Mouse (Mus musculus): ENCODE results near the gene Emg1. TPM values are rescaled to one million over a fixed set of nuclear protein-coding genes. Genes with fewer than 3 reads are reported as not detected.

The Emg1 gene
- polyA plus RNA-seq, 1 experiment from 2014 or later = 200 TPM

- Histone ChIP-seq H3K27me3 (replicated peaks) (no peaks in the 10 kb centered on the region), H3K4me2 (no peak overlapping the region), H3K4me3 (no peak overlapping the region), H3K9me3 (replicated peaks) (no peaks in the 10 kb centered on the region), H3K9ac (no peak overlapping the region), H3K27ac (peak overlapping the region; percentile 69), H3K4me1 (peaks cover 76% of the 10 kb centered on the region), H3K36me3 (peaks cover 25% of the 10 kb centered on the region)
- ATAC-seq = no peak
- 72% methylated on average over 11 of the region's 11 CpGs for WGBS (ENCODE audit: insufficient replicate concordance)
Measured at GRCm38 (mm10) chr6:124720904-124721303, 8.9 kb upstream of the Emg1 start.

- Histone ChIP-seq H3K9me3 (replicated peaks) (no peaks in the 10 kb centered on the region), H3K4me3 (no peak overlapping the region)
- 33% methylated on average over 7 of the region's 7 CpGs for WGBS (ENCODE audit: insufficient replicate concordance)
Measured at GRCm38 (mm10) chr6:124719354-124719978, 7.5 kb upstream of the Emg1 start.

GRCm38 (mm10) chr6:124718703-124719102 is 6.7 kb upstream of the Emg1 start:
- WGBS (ENCODE audit: insufficient replicate concordance) = 83% methylated on average over 13 of the region's 16 CpGs
- Histone ChIP-seq H3K9me3 (replicated peaks) (no peaks in the 10 kb centered on the region), H3K27me3 (replicated peaks) (no peaks in the 10 kb centered on the region), H3K4me3 (no peak overlapping the region), H3K9ac (peak overlapping the region; percentile 53), H3K4me2 (peak overlapping the region; percentile 43), H3K27ac (peak overlapping the region; percentile 69), H3K36me3 (peaks cover 43% of the 10 kb centered on the region), H3K4me1 (peaks cover 75% of the 10 kb centered on the region)
- ATAC-seq = no peak

More at GRCm38 (mm10) chr6:124719354-124719978, 7.5 kb upstream of the Emg1 start:
- Histone ChIP-seq H3K27me3 (replicated peaks) (no peaks in the 10 kb centered on the region), H3K36me3 (peaks cover 36% of the 10 kb centered on the region), H3K9ac (peak overlapping the region; percentile 53), H3K27ac (peak overlapping the region; percentile 69), H3K4me1 (peaks cover 75% of the 10 kb centered on the region), H3K4me2 (peak overlapping the region; percentile 43)
- peak; percentile 91 for ATAC-seq

- Histone ChIP-seq H3K9ac (no peak overlapping the region), H3K4me2 (no peak overlapping the region), H3K36me3 (peaks cover 50% of the 10 kb centered on the region), H3K9me3 (replicated peaks) (no peaks in the 10 kb centered on the region), H3K27me3 (replicated peaks) (no peaks in the 10 kb centered on the region), H3K4me3 (no peak overlapping the region), H3K4me1 (peaks cover 76% of the 10 kb centered on the region), H3K27ac (peak overlapping the region; percentile 69)
- 77% methylated on average over 13 of the region's 13 CpGs for WGBS (ENCODE audit: insufficient replicate concordance)
- ATAC-seq = no peak
Measured at GRCm38 (mm10) chr6:124717968-124718367, 6.0 kb upstream of the Emg1 start.

GRCm38 (mm10) chr6:124716864-124717490 is 5.0 kb upstream of the Emg1 start:
- H3K27me3 ChIP-seq (replicated peaks) = no peaks in the 10 kb centered on the region
- WGBS (ENCODE audit: insufficient replicate concordance) = 71% methylated on average over 20 of the region's 20 CpGs
- no peak for ATAC-seq
- H3K4me3 ChIP-seq = no peak overlapping the region
- H3K9me3 ChIP-seq (replicated peaks) = no peaks in the 10 kb centered on the region
- H3K36me3 ChIP-seq = peaks cover 50% of the 10 kb centered on the region
- H3K4me1 ChIP-seq = peaks cover 78% of the 10 kb centered on the region
- H3K9ac ChIP-seq = no peak overlapping the region
- H3K4me2 ChIP-seq = no peak overlapping the region
- H3K27ac ChIP-seq = peak overlapping the region; percentile 3; the same call in 1 of the 2 replicates

GRCm38 (mm10) chr6:124712918-124713317 is 940 bp upstream of the Emg1 start:
- ATAC-seq = no peak
- peaks cover 74% of the 10 kb centered on the region for H3K4me1 ChIP-seq
- no peaks in the 10 kb centered on the region for H3K27me3 ChIP-seq (replicated peaks)
- H3K4me3 ChIP-seq = peak overlapping the region; percentile 89
- H3K9me3 ChIP-seq (replicated peaks) = no peaks in the 10 kb centered on the region
- peaks cover 74% of the 10 kb centered on the region for H3K36me3 ChIP-seq
- 11% methylated on average over 11 of the region's 11 CpGs for WGBS (ENCODE audit: insufficient replicate concordance)
- peak overlapping the region; percentile 89 for H3K27ac ChIP-seq
- peak overlapping the region; percentile 88 for H3K9ac ChIP-seq
- peak overlapping the region; percentile 95 for H3K4me2 ChIP-seq

GRCm38 (mm10) chr6:124708289-124708889 is 3.6 kb downstream of the Emg1 start:
- no peak overlapping the region for H3K27ac ChIP-seq
- no peak overlapping the region for H3K4me2 ChIP-seq
- peaks cover 74% of the 10 kb centered on the region for H3K36me3 ChIP-seq
- no peaks in the 10 kb centered on the region for H3K27me3 ChIP-seq (replicated peaks)
- no peak overlapping the region for H3K4me3 ChIP-seq
- H3K4me1 ChIP-seq = peaks cover 45% of the 10 kb centered on the region
- ATAC-seq = no peak
- H3K9ac ChIP-seq = no peak overlapping the region
- WGBS (ENCODE audit: insufficient replicate concordance) = 94% methylated on average over 10 of the region's 10 CpGs
- H3K9me3 ChIP-seq (replicated peaks) = no peaks in the 10 kb centered on the region

GRCm38 (mm10) chr6:124706061-124706627 is 5.8 kb downstream of the Emg1 start:
- Histone ChIP-seq H3K27me3 (replicated peaks) (no peaks in the 10 kb centered on the region), H3K27ac (no peak overlapping the region), H3K4me3 (no peak overlapping the region), H3K9ac (no peak overlapping the region), H3K4me1 (peaks cover 34% of the 10 kb centered on the region), H3K9me3 (replicated peaks) (no peaks in the 10 kb centered on the region), H3K36me3 (peaks cover 93% of the 10 kb centered on the region), H3K4me2 (no peak overlapping the region)
- 81% methylated on average over 5 of the region's 5 CpGs for WGBS (ENCODE audit: insufficient replicate concordance)
- ATAC-seq = no peak

GRCm38 (mm10) chr6:124704417-124704816 is 7.6 kb downstream of the Emg1 start:
- H3K4me1 ChIP-seq = peaks cover 25% of the 10 kb centered on the region
- H3K27ac ChIP-seq = no peak overlapping the region
- no peak for ATAC-seq
- WGBS (ENCODE audit: insufficient replicate concordance) = 83% methylated on average over 2 of the region's 2 CpGs
- H3K27me3 ChIP-seq (replicated peaks) = no peaks in the 10 kb centered on the region
- peaks cover 99% of the 10 kb centered on the region for H3K36me3 ChIP-seq
- no peak overlapping the region for H3K4me2 ChIP-seq
- no peak overlapping the region for H3K4me3 ChIP-seq
- no peak overlapping the region for H3K9ac ChIP-seq
- no peaks in the 10 kb centered on the region for H3K9me3 ChIP-seq (replicated peaks)

- Histone ChIP-seq H3K9ac (no peak overlapping the region), H3K36me3 (peaks cover 100% of the 10 kb centered on the region), H3K4me2 (no peak overlapping the region), H3K4me1 (peaks cover 19% of the 10 kb centered on the region), H3K27me3 (replicated peaks) (no peaks in the 10 kb centered on the region), H3K4me3 (no peak overlapping the region), H3K9me3 (replicated peaks) (no peaks in the 10 kb centered on the region), H3K27ac (0 out of 2 replicates have a peak overlapping the region, but pooled peaks have one; percentile 45)
- no peak for ATAC-seq
- WGBS (ENCODE audit: insufficient replicate concordance) = 50% methylated on average over 7 of the region's 7 CpGs
Measured at GRCm38 (mm10) chr6:124703789-124704188, 8.2 kb downstream of the Emg1 start.

- Histone ChIP-seq H3K4me1 (peaks cover 14% of the 10 kb centered on the region), H3K27me3 (replicated peaks) (no peaks in the 10 kb centered on the region), H3K4me2 (no peak overlapping the region), H3K4me3 (no peak overlapping the region), H3K36me3 (peaks cover 100% of the 10 kb centered on the region), H3K9ac (no peak overlapping the region), H3K9me3 (replicated peaks) (no peaks in the 10 kb centered on the region), H3K27ac (no peak overlapping the region)
- WGBS (ENCODE audit: insufficient replicate concordance) = 53% methylated on average over 3 of the region's 3 CpGs
- peak; percentile 61 for ATAC-seq
Measured at GRCm38 (mm10) chr6:124702784-124703103, 9.2 kb downstream of the Emg1 start.
